Mouse (Mus musculus) liver, postnatal 0 days (tissue): ENCODE data around the gene Taar8c. TPM values are rescaled to one million over a fixed set of nuclear protein-coding genes. Genes with fewer than 3 reads are reported as not detected.
"Not testable (repeated sequence)": the region's sequence is repeated elsewhere in the genome, so short reads cannot be mapped to it uniquely, and the experiment has no call there.

Source experiments
- ATAC-seq: fragments of 200-750 bp; cut with Nextera tagmentation; 2 replicates; pipeline ENCODE4 v1.8.0; 2017; ENCODE audit warnings: mild to moderate bottlenecking, moderate library complexity
- DNase-seq: peaks from one replicate; pipeline ENCODE4 v3.0.0-alpha.2; 2016
- H3K27ac ChIP-seq: fragments of 300-500 bp; sonication (generic); 2 replicates; pipeline ENCODE4 v1.5.1; 2014; ENCODE audit warnings: antibody characterized with exemption, moderate library complexity, mild to moderate bottlenecking, low read depth
- H3K27me3 ChIP-seq: fragments of 300-500 bp; sonication (generic); 2 replicates; pipeline ENCODE4 v1.6.1; 2014; ENCODE audit warnings: low read length, control low read depth, mixed read lengths; ENCODE audit not compliant: insufficient read depth
- H3K36me3 ChIP-seq: fragments of 300-500 bp; sonication (generic); replicated peaks from 2 replicates; pipeline ENCODE4 v1.6.1; 2014; ENCODE audit warnings: mild to moderate bottlenecking, control low read depth, low read length, moderate library complexity, mixed read lengths; ENCODE audit not compliant: insufficient read depth
- H3K4me1 ChIP-seq: fragments of 300-500 bp; sonication (generic); 2 replicates; pipeline ENCODE4 v1.6.1; 2014; ENCODE audit warnings: antibody characterized with exemption, mild to moderate bottlenecking, control low read depth; ENCODE audit not compliant: insufficient read depth
- H3K4me2 ChIP-seq: fragments of 300-500 bp; sonication (generic); 2 replicates; pipeline ENCODE4 v1.6.1; 2014; ENCODE audit warnings: low read depth, mild to moderate bottlenecking, low read length, moderate library complexity, mixed read lengths
- H3K4me3 ChIP-seq: fragments of 300-500 bp; sonication (generic); 2 replicates; pipeline ENCODE4 v1.5.1; 2014; ENCODE audit warnings: low read depth, low read length
- H3K9ac ChIP-seq: fragments of 300-500 bp; sonication (generic); replicated peaks from 2 replicates; pipeline ENCODE4 v1.6.1; 2014; ENCODE audit warnings: mild to moderate bottlenecking, moderate library complexity
- H3K9me3 ChIP-seq: fragments of 300-500 bp; sonication (generic); 2 replicates; pipeline ENCODE4 v1.6.1; 2016; ENCODE audit warnings: mild to moderate bottlenecking, control low read depth, low read length, mixed read lengths
- CTCF ChIP-seq: sonication (generic); IDR thresholded peaks from 2 replicates; pipeline ENCODE4 v1.5.1; 2016; ENCODE audit warnings: antibody characterized with exemption, low read depth
- EP300 ChIP-seq: IDR thresholded peaks from 2 replicates; pipeline ENCODE4 v1.6.1; 2016; ENCODE audit warnings: antibody characterized with exemption, low read depth, mild to moderate bottlenecking
- WGBS: fragments of 180-500 bp; shearing (Covaris S2); extraction: QIAGEN DNeasy Blood & Tissue Kit; methylation state at CpG from one replicate; pipeline ENCODE4 v1.1.7; 2014; ENCODE audit not compliant: insufficient replicate concordance; 5-methylcytosine and 5-hydroxymethylcytosine counted together
- polyA plus RNA-seq: library from polyadenylated mRNA; unstranded; fragments of >200 nt; fragmentation: Nextera tagmentation; extraction: Ambion mirVana; gene quantifications from 2 replicates; pipeline ENCODE4 v1.2.1, GENCODE M21; 2015

Gene Taar8c
- polyA plus RNA-seq, 1 experiment from 2014 or later, result not detected

GRCm38 (mm10) chr10:24080166-24080565, 21.5 kb downstream of the Taar8c start:
- no peak overlapping the region for H3K27ac ChIP-seq
- no peaks in the 10 kb centered on the region for H3K9me3 ChIP-seq
- no peak overlapping the region for H3K4me2 ChIP-seq
- TF ChIP-seq CTCF (peak; percentile 67), EP300 (no peak)
- H3K27me3 ChIP-seq, result no peaks in the 10 kb centered on the region
- DNase-seq, result peak; percentile 44
- no peak overlapping the region for H3K4me3 ChIP-seq
- no peaks in the 10 kb centered on the region for H3K4me1 ChIP-seq
- H3K36me3 ChIP-seq, result no peaks in the 10 kb centered on the region
- ATAC-seq, result no peak
- 41% methylated on average over 3 of the region's 3 CpGs for WGBS
- H3K9ac ChIP-seq, result no peak overlapping the region

DNA sequence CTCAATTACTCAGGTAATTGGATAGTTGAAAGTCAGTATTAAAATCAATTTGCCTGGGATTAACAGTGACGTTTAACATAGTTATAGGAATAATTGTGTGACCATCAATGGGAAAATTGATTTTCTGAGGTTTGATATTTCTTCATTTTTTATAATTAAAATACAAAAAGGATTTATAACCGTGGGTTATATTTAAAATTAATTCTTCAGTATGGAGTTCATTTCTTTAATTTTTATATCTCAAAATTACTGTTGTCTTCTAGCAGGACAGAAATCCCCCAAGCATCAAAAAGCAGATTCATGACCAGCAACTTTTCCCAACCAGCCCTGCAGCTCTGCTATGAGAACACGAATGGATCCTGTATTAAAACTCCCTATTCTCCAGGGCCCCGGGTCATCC, 25.5 kb downstream of the Taar8c start, which contains the start of gene Taar8a:
Gene Taar8a (plus strand): TSS at position 301 of the 400 bp plus-strand sequence.
- H3K9me3 ChIP-seq, DNase-seq, H3K4me2 ChIP-seq, H3K4me1 ChIP-seq, H3K9ac ChIP-seq, H3K27me3 ChIP-seq, H3K4me3 ChIP-seq, H3K36me3 ChIP-seq, H3K27ac ChIP-seq, ATAC-seq: not testable (repeated sequence)
- 75% methylated on average over 2 of the region's 4 CpGs for WGBS

DNA sequence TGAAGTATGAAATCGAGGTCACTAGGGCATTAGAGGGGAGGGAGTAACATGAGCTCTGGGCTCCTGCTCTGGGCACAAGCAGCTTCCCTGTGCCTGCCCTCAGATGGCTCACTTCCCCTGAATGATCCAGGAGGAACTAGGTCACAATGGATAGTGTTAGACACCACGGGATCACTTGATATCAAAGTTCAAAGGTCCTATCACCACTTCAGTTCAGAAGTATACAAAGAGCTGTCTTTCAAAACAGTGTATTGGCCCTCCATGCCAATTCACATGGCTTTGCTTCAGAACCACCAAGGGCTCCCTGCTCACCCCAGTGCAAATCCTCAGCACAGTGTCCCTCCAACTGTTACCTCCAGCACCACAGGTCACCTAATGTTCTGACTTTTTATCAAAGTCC, 27.0 kb downstream of the Taar8c start:
- H3K4me1 ChIP-seq, H3K27ac ChIP-seq, H3K9ac ChIP-seq, H3K4me3 ChIP-seq, H3K27me3 ChIP-seq, DNase-seq, H3K9me3 ChIP-seq, H3K36me3 ChIP-seq, H3K4me2 ChIP-seq, ATAC-seq: not testable (repeated sequence)
- 28% methylated on average over 2 of the region's 2 CpGs for WGBS

DNA sequence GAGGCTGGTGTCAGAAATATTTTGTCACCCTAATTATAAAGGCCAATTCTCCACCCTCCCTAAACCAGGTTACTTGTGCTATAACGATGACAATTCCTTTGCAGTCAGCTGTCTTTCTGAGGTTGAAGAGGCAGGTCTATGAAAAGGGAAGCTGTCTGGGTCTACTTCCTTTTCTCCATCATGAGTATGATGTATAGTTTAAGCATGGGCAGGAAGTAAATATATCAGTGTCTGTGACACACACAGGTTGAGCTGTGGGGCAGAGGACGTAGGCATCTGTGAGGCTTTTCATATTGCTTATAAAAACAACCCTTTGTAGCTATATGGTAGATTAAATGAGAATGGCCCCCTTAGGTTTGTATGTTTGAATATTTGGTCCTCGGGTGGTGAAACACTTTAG, 42.7 kb downstream of the Taar8c start:
- Histone ChIP-seq H3K4me2 (no peak overlapping the region), H3K9me3 (no peaks in the 10 kb centered on the region), H3K36me3 (no peaks in the 10 kb centered on the region), H3K9ac (no peak overlapping the region), H3K27me3 (no peaks in the 10 kb centered on the region), H3K4me3 (no peak overlapping the region), H3K27ac (no peak overlapping the region), H3K4me1 (no peaks in the 10 kb centered on the region)
- ATAC-seq (no peak), DNase-seq (no peak)
- TF ChIP-seq EP300, result no peak
- no peak for TF ChIP-seq CTCF
- WGBS, result 58% methylated on average over 3 of the region's 3 CpGs

DNA sequence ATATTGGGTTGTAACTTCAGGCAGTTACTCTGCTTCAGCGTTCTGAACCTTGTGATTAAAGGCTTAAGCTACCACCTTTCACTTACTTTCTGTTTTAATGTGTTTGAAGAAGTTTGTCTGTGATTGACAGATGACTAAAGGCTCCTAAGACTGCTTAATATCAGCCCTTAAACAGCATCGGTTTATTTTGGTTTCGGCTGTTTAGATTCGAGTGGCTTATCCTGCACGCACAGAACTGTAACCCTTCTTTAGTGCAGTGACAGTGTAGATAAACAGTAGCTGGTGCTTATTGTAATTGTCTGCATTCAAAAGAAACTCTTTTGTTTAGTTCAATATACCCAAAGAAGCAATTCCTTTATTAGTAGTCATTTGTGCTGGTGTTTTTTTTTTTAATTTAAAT, 49.7 kb downstream of the Taar8c start:
- Histone ChIP-seq H3K9ac (no peak overlapping the region), H3K36me3 (no peaks in the 10 kb centered on the region), H3K27ac (no peak overlapping the region), H3K4me3 (no peak overlapping the region), H3K4me1 (no peaks in the 10 kb centered on the region), H3K9me3 (no peaks in the 10 kb centered on the region), H3K4me2 (no peak overlapping the region), H3K27me3 (no peaks in the 10 kb centered on the region)
- WGBS, result 57% methylated on average over 5 of the region's 5 CpGs
- TF ChIP-seq CTCF (no peak), EP300 (no peak)
- no peak for DNase-seq
- no peak for ATAC-seq

Other genes starting within 250 kb of the Taar8c start
- gene Vnn1, start 207.2 kb downstream of the Taar8c start, polyA plus RNA-seq, result 13.9 and 20.5 TPM in 2 replicates
- not detected in 2 replicates for gene Taar1, start 181.6 kb downstream of the Taar8c start, polyA plus RNA-seq
- gene Taar2, start 163.3 kb downstream of the Taar8c start, polyA plus RNA-seq, result not detected in 2 replicates
- gene Taar3, start 152.4 kb downstream of the Taar8c start, polyA plus RNA-seq, result not detected in 2 replicates
- gene Taar4, start 141.4 kb downstream of the Taar8c start, polyA plus RNA-seq, result not detected in 2 replicates
- not detected in 2 replicates for gene Taar5, start 131.2 kb downstream of the Taar8c start, polyA plus RNA-seq
- gene Taar6, start 116.3 kb downstream of the Taar8c start, polyA plus RNA-seq, result not detected in 2 replicates
- gene Taar7a, start 108.4 kb downstream of the Taar8c start, polyA plus RNA-seq, result not detected in 2 replicates
- gene Taar7b, start 102.0 kb downstream of the Taar8c start, polyA plus RNA-seq, result not detected in 2 replicates
- not detected in 2 replicates for gene Taar7d, start 74.7 kb downstream of the Taar8c start, polyA plus RNA-seq
- gene Taar7e, start 64.3 kb downstream of the Taar8c start, polyA plus RNA-seq, result not detected in 2 replicates
- gene Taar7f, start 52.4 kb downstream of the Taar8c start, polyA plus RNA-seq, result not detected in 2 replicates
- not detected in 2 replicates for gene Taar8a, start 25.4 kb downstream of the Taar8c start, polyA plus RNA-seq
- not detected in 2 replicates for gene Taar8b, start 9.6 kb downstream of the Taar8c start, polyA plus RNA-seq
- gene Taar9, start 7.6 kb upstream of the Taar8c start, polyA plus RNA-seq, result not detected in 2 replicates
- gene Stx7, start 47.4 kb upstream of the Taar8c start, polyA plus RNA-seq, result 33.7 and 35.7 TPM in 2 replicates
- gene Moxd1, start 121.6 kb upstream of the Taar8c start, polyA plus RNA-seq, result 0.04 TPM in 1 of 2 replicates, not detected in the other